ENCODE assay signal across 19 mouse cellular contexts in the genomic region with DNA sequence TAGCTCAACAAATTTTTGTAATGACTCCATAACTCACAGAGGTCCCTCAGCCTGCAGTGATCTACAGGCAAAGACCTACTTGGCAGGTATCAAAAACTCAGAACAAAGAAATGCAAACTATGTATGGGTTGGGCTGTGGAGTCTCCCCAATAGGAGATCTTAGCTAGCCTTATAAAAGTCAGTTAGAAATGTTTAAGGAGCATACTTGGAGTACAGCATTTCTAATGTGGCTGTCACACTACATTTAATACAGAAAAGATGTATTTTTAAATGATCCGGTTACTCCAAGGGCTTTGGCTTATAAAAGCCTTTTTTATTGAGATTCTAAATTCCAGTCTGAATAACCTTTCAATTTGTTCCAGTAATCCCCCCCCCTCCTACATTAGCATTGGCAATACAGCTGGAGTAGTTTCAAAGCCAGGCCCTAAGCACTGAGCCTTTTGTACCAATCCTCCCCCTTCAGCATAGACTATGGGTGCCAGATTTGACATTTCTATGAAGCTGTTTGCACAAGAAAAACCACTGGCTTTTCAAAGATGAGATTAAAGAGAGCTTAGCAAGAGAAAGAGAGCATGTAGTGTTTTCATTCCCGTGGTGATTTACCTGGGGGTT.
A peak's percentile ranks its signal among the peaks of the same experiment; 100 is the strongest.
DNase-seq lines count a peak whose midpoint lies in the region; ATAC-seq and TF ChIP-seq lines count a peak whose summit lies in the region.
"Had no signal": no experiment of that assay in that cellular context is flagged by ENCODE, and none has a peak within 500 bp of the region (broad histone marks: within the 10 kb centered on the region; RNA-seq: fewer than 3 reads in every experiment).

No protein-coding gene starts in this region.

- TF ChIP-seq CTCF in left cerebral cortex, adult 2 months (IDR thresholded peaks at IDR 0.05) = no peak

- no peak overlapping the region for H3K27ac ChIP-seq in midbrain, embryonic 13.5 days
- H3K27ac ChIP-seq in midbrain, embryonic 11.5 days (ENCODE audit: low read depth, low read length) = no peak overlapping the region
- no peak overlapping the region for H3K27ac ChIP-seq in left cerebral cortex, adult 2 months
- H3K27ac ChIP-seq: hindbrain, embryonic 12.5 days; intestine, embryonic 15.5 days; limb, embryonic 12.5 days; liver, embryonic 15.5 days; macrophage had no signal

- H3K27me3 ChIP-seq in midbrain, embryonic 13.5 days = peaks cover 18% of the 10 kb centered on the region; the same call in 1 of the 2 replicates
- no peaks in the 10 kb centered on the region for H3K27me3 ChIP-seq in midbrain, embryonic 11.5 days (ENCODE audit: control insufficient read depth, insufficient read depth, low read length)
- H3K27me3 ChIP-seq: CH12.LX; hindbrain, embryonic 12.5 days; intestine, embryonic 15.5 days; limb, embryonic 12.5 days; liver, embryonic 15.5 days had no signal

- H3K4me2 ChIP-seq in midbrain, embryonic 13.5 days (replicated peaks) = no peak overlapping the region
- no peak overlapping the region for H3K4me2 ChIP-seq in midbrain, embryonic 11.5 days
- H3K4me2 ChIP-seq: hindbrain, embryonic 12.5 days; intestine, embryonic 15.5 days; limb, embryonic 12.5 days; liver, embryonic 15.5 days had no signal

- 15% methylated on average over 2 of the region's 2 CpGs for WGBS in midbrain, embryonic 13.5 days
- 16% methylated on average over 2 of the region's 2 CpGs for WGBS in midbrain, embryonic 11.5 days

- DNase-seq in heart, adult 11 months = peak; percentile 39
- DNase-seq in heart, postnatal 10 days = no peak
- no peak for DNase-seq in midbrain, embryonic 11.5 days (ENCODE audit: low spot score, missing footprints)
- DNase-seq in fibroblast of lung, adult 2 months (ENCODE audit: low read depth) = peak; percentile 18
- DNase-seq in left cerebral cortex, adult 2 months (ENCODE audit: extremely low spot score in 1 of 2, low spot score in 2 of 2) = no peak
- DNase-seq in gastrocnemius, adult 8-10 months (ENCODE audit: low spot score in 2 of 2) = no peak
- DNase-seq: cerebellum, adult 8-10 months; gastrocnemius, postnatal 25 days; kidney, adult 9 months; kidney, postnatal 25 days; retina, postnatal 1 day; thymus, postnatal 4 days had no signal

- no peak overlapping the region for H3K4me3 ChIP-seq in midbrain, embryonic 13.5 days (replicated peaks)
- H3K4me3 ChIP-seq in midbrain, embryonic 11.5 days (ENCODE audit: low read depth, low read length) = no peak overlapping the region
- H3K4me3 ChIP-seq in left cerebral cortex, adult 2 months = no peak overlapping the region
- H3K4me3 ChIP-seq: hindbrain, embryonic 12.5 days; intestine, embryonic 15.5 days; limb, embryonic 12.5 days; liver, embryonic 15.5 days had no signal

- intact Hi-C loops in heart, postnatal 10 days (cut with DNase I) = no loop called here
- intact Hi-C loops in left cerebral cortex, adult 2 months (cut with DNase I) = no loop called here

- peaks cover 33% of the 10 kb centered on the region for H3K4me1 ChIP-seq in midbrain, embryonic 13.5 days (replicated peaks)
- peaks cover 28% of the 10 kb centered on the region for H3K4me1 ChIP-seq in midbrain, embryonic 11.5 days (ENCODE audit: control insufficient read depth, insufficient read depth, low read length)
- H3K4me1 ChIP-seq: intestine, embryonic 15.5 days; liver, embryonic 15.5 days had no signal

- H3K9ac ChIP-seq in midbrain, embryonic 13.5 days (replicated peaks) = no peak overlapping the region
- no peak overlapping the region for H3K9ac ChIP-seq in midbrain, embryonic 11.5 days (ENCODE audit: low read length)
- H3K9ac ChIP-seq: hindbrain, embryonic 12.5 days; intestine, embryonic 15.5 days; limb, embryonic 12.5 days; liver, embryonic 15.5 days had no signal

- ATAC-seq in midbrain, embryonic 13.5 days = peak; percentile 67
- ATAC-seq in midbrain, embryonic 11.5 days (ENCODE audit: low FRiP score) = no peak
- ATAC-seq: intestine, embryonic 15.5 days had no signal

- H3K9me3 ChIP-seq in midbrain, embryonic 13.5 days = no peaks in the 10 kb centered on the region
- no peaks in the 10 kb centered on the region for H3K9me3 ChIP-seq in midbrain, embryonic 11.5 days (ENCODE audit: control insufficient read depth, low read length)
- H3K9me3 ChIP-seq: hindbrain, embryonic 12.5 days; intestine, embryonic 15.5 days; limb, embryonic 12.5 days; liver, embryonic 15.5 days had no signal

- no peaks in the 10 kb centered on the region for H3K36me3 ChIP-seq in midbrain, embryonic 13.5 days
- no peaks in the 10 kb centered on the region for H3K36me3 ChIP-seq in midbrain, embryonic 11.5 days (ENCODE audit: control insufficient read depth, insufficient read depth, low read length)
- H3K36me3 ChIP-seq: hindbrain, embryonic 12.5 days; intestine, embryonic 15.5 days; limb, embryonic 12.5 days; liver, embryonic 15.5 days had no signal

Comparison
In these comparisons a context has a peak if more than half of its experiments do, and no peak if none do; other contexts are left out.
1. DNase-seq: peak in heart, adult 11 months (single experiment) and fibroblast of lung, adult 2 months (single experiment); none in heart, postnatal 10 days (0 of 2), midbrain, embryonic 11.5 days (single experiment), left cerebral cortex, adult 2 months (0 of 2) and gastrocnemius, adult 8-10 months (0 of 2).